Mouse (Mus musculus): Measurements from ENCODE around the gene Myzap.

- no peak for TF ChIP-seq CTCF (IDR thresholded peaks at IDR 0.05; ENCODE audit: control insufficient read depth, insufficient read depth, insufficient read length)
- TF ChIP-seq MAX (IDR thresholded peaks at IDR 0.05): no peak
- TF ChIP-seq MYOD1 (IDR thresholded peaks at IDR 0.05; ENCODE audit: control insufficient read depth, insufficient read length, low read depth): no peak
- no peak for TF ChIP-seq USF1 (IDR thresholded peaks at IDR 0.05; ENCODE audit: low read depth)
- no peak for TF ChIP-seq CEBPB (IDR thresholded peaks at IDR 0.05; ENCODE audit: low read depth)
- no peak for TF ChIP-seq MYOG (IDR thresholded peaks at IDR 0.05; ENCODE audit: control insufficient read depth, extremely low read depth, insufficient read length)
These were observed 34.4 kb downstream of the Myzap start for GRCm38 (mm10) chr9:71557737-71558136.

Measured in C2C12 (cell line).